Mouse (Mus musculus) spleen, postnatal 4 days (tissue): ENCODE results near the gene Evx2.

Experiments used
- DNase-seq, 2 experiments: peaks; one replicate each; pipeline ENCODE4 v3.0.0; 2022; ENCODE audit warnings: low spot score in 2 of 2

Evx2 gene

DNA sequence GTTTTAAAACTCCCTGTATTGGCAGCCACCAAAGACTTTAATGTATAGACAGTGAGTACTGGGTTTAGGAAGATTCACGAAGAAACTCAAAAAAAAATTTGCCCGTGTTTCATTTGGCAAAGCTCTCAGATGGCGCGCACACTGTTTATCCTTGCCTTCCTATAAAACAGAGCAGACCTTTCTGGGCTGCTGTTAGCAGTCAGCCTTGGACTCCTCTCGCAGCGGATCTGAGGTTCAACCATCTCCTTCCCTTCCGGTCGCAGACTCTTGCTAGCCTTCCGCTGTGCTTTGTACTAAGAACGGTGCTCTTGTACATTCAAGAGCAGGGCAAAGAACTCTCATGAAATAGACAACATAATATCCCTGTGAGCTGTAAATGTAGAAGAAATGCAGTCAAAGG, 39.0 kb downstream of the Evx2 start:
- DNase-seq = no peak

- no peak for DNase-seq
These were observed 39.6 kb downstream of the Evx2 start for GRCm38 (mm10) chr2:74619676-74620246.

DNA sequence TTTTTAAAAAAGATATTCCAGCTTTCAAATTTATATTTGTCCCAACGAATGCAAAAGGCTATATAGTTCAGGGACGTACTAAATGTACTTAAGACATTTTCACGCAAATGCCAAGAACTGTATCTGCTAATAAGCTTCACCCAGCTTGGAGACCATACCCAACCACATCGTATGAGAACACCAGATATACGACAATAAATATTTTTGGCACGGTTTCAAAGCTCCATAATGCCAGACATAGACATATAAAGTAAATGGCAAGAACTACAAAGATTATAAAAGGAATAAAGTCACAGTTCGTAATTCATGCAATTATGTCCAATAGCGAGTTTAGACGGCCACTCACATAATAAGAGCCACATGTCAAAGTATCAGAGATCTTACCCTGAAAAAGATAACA, 41.7 kb downstream of the Evx2 start:
- DNase-seq = no peak

DNA sequence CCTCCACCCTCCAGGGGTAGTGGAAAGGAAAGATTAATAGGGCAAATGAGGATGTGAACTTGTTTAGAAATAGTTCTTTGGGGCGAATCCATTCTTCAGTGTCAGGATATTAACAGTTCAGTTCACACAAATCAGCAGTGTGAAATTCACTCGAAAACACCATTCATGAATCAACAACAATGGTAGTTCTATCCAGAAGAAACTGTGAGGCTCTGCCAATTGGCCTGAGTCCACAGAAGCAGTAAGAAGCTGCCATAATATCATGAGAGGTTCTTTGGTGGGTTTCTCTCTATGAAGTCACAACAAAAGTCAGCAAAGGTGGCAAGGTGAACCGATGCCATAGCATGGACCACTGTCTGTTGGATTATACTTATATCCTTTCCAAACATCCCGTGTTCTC, 48.0 kb downstream of the Evx2 start:
- no peak for DNase-seq

- DNase-seq = no peak
These were observed 50.0 kb downstream of the Evx2 start for GRCm38 (mm10) chr2:74609350-74609749.

DNA sequence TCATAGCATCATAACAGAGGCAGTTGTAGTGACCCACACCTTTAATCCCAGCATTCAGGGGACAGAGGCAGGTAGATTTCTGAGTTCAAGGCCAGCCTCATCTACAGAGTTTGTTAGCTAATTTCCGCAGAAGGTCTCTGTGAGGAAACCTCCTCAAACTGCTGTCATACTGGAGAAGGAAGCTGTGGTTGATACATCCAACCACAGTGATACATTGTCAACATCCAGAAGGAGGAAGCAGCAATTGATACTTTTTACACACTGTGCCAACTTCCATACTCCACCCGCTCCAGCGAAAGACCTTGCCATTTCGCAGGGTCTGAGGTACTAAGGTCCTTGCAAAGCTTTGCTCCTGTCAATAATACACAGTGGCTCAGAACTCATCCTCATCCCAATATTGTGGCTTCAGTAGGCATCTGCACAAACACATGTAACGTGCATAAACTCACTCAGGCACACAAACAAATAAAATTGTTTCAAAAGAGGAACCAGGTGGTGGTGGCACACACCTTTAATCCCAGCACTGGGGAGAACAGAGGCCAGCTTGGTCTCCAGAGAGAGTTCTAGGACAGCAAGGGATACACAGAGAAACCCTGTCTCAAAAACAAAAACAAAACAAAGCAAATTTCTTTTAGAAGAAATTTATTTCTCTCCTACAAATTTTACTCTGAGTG, 53.1 kb downstream of the Evx2 start:
- no peak for DNase-seq

- DNase-seq = no peak
These were observed 55.3 kb downstream of the Evx2 start for GRCm38 (mm10) chr2:74604011-74604410.
